Mouse (Mus musculus): ENCODE results near the gene Wfdc9. TPM values are rescaled to one million over a fixed set of nuclear protein-coding genes. Genes with fewer than 3 reads are reported as not detected.

The Wfdc9 gene
- not detected in 2 replicates for polyA plus RNA-seq (2012; ENCODE audit: insufficient read depth, insufficient read length, low replicate concordance, missing spikeins)

- TF ChIP-seq POLR2A (IDR thresholded peaks at IDR 0.05; ENCODE audit: insufficient read depth, low read depth, low read length), result no peak
- no peak for TF ChIP-seq CTCF (IDR thresholded peaks at IDR 0.05; ENCODE audit: insufficient read depth, low read depth, low read length)
- 83% methylated on average over 9 of the region's 9 CpGs for WGBS
- no peak within 1 kb of the TSS for H3K4me3 ChIP-seq (ENCODE audit: insufficient read depth, low read depth, low read length)
- no peak within 1 kb of the TSS for H3K27ac ChIP-seq (ENCODE audit: insufficient read depth, low read depth, low read length)
- H3K4me1 ChIP-seq (ENCODE audit: control insufficient read depth, insufficient read depth, low read length), result no peaks in the 10 kb centered on the region
These were observed at the start of gene Wfdc9 for GRCm38 (mm10) chr2:164656483-164656882. Gene Wfdc9 (minus strand): TSS chr2:164656583.

- TF ChIP-seq POLR2A (IDR thresholded peaks at IDR 0.05; ENCODE audit: insufficient read depth, low read depth, low read length) (no peak), CTCF (IDR thresholded peaks at IDR 0.05; ENCODE audit: insufficient read depth, low read depth, low read length) (no peak)
- no peak overlapping the region for H3K4me3 ChIP-seq (ENCODE audit: insufficient read depth, low read depth, low read length)
- H3K4me1 ChIP-seq (ENCODE audit: control insufficient read depth, insufficient read depth, low read length), result no peaks in the 10 kb centered on the region
- 92% methylated on average over 14 of the region's 14 CpGs for WGBS
- no peak overlapping the region for H3K27ac ChIP-seq (ENCODE audit: insufficient read depth, low read depth, low read length)
These were observed 49.6 kb upstream of the Wfdc9 start for GRCm38 (mm10) chr2:164705991-164706390.

GRCm38 (mm10) chr2:164705328-164705727, 48.9 kb upstream of the Wfdc9 start:
- Histone ChIP-seq H3K4me1 (ENCODE audit: control insufficient read depth, insufficient read depth, low read length) (no peaks in the 10 kb centered on the region), H3K4me3 (ENCODE audit: insufficient read depth, low read depth, low read length) (no peak overlapping the region), H3K27ac (ENCODE audit: insufficient read depth, low read depth, low read length) (no peak overlapping the region)
- 92% methylated on average over 6 of the region's 6 CpGs for WGBS
- TF ChIP-seq CTCF (IDR thresholded peaks at IDR 0.05; ENCODE audit: insufficient read depth, low read depth, low read length), result no peak
- no peak for TF ChIP-seq POLR2A (IDR thresholded peaks at IDR 0.05; ENCODE audit: insufficient read depth, low read depth, low read length)

GRCm38 (mm10) chr2:164704235-164704634, 47.9 kb upstream of the Wfdc9 start:
- WGBS, result 83% methylated on average over 5 of the region's 5 CpGs
- Histone ChIP-seq H3K27ac (ENCODE audit: insufficient read depth, low read depth, low read length) (no peak overlapping the region), H3K4me1 (ENCODE audit: control insufficient read depth, insufficient read depth, low read length) (no peaks in the 10 kb centered on the region), H3K4me3 (ENCODE audit: insufficient read depth, low read depth, low read length) (no peak overlapping the region)
- no peak for TF ChIP-seq CTCF (IDR thresholded peaks at IDR 0.05; ENCODE audit: insufficient read depth, low read depth, low read length)
- no peak for TF ChIP-seq POLR2A (IDR thresholded peaks at IDR 0.05; ENCODE audit: insufficient read depth, low read depth, low read length)

GRCm38 (mm10) chr2:164701761-164702160, 45.4 kb upstream of the Wfdc9 start:
- no peak overlapping the region for H3K4me3 ChIP-seq (ENCODE audit: insufficient read depth, low read depth, low read length)
- H3K4me1 ChIP-seq (ENCODE audit: control insufficient read depth, insufficient read depth, low read length), result no peaks in the 10 kb centered on the region
- H3K27ac ChIP-seq (ENCODE audit: insufficient read depth, low read depth, low read length), result no peak overlapping the region
- TF ChIP-seq CTCF (IDR thresholded peaks at IDR 0.05; ENCODE audit: insufficient read depth, low read depth, low read length) (no peak), POLR2A (IDR thresholded peaks at IDR 0.05; ENCODE audit: insufficient read depth, low read depth, low read length) (no peak)
- WGBS, result 71% methylated on average over 5 of the region's 5 CpGs

- H3K4me1 ChIP-seq (ENCODE audit: control insufficient read depth, insufficient read depth, low read length), result no peaks in the 10 kb centered on the region
- 82% methylated on average over 5 of the region's 5 CpGs for WGBS
These were observed 44.6 kb upstream of the Wfdc9 start for GRCm38 (mm10) chr2:164700959-164701358.

GRCm38 (mm10) chr2:164698201-164698600, 41.8 kb upstream of the Wfdc9 start, which contains the start of gene Spint4:
Gene Spint4 (plus strand): TSS chr2:164698501.
- Histone ChIP-seq H3K4me3 (ENCODE audit: insufficient read depth, low read depth, low read length) (no peak within 1 kb of the TSS), H3K27ac (ENCODE audit: insufficient read depth, low read depth, low read length) (no peak within 1 kb of the TSS), H3K4me1 (ENCODE audit: control insufficient read depth, insufficient read depth, low read length) (no peaks in the 10 kb centered on the region)
- no peak for TF ChIP-seq CTCF (IDR thresholded peaks at IDR 0.05; ENCODE audit: insufficient read depth, low read depth, low read length)
- no peak for TF ChIP-seq POLR2A (IDR thresholded peaks at IDR 0.05; ENCODE audit: insufficient read depth, low read depth, low read length)
- WGBS, result 69% methylated on average over 4 of the region's 4 CpGs

More at GRCm38 (mm10) chr2:164700959-164701358, 44.6 kb upstream of the Wfdc9 start:
- no peak overlapping the region for H3K27ac ChIP-seq (ENCODE audit: insufficient read depth, low read depth, low read length)
- no peak for TF ChIP-seq CTCF (IDR thresholded peaks at IDR 0.05; ENCODE audit: insufficient read depth, low read depth, low read length)
- no peak for TF ChIP-seq POLR2A (IDR thresholded peaks at IDR 0.05; ENCODE audit: insufficient read depth, low read depth, low read length)
- no peak overlapping the region for H3K4me3 ChIP-seq (ENCODE audit: insufficient read depth, low read depth, low read length)

GRCm38 (mm10) chr2:164684807-164685206, 28.4 kb upstream of the Wfdc9 start, which contains the start of gene Wfdc13:
Gene Wfdc13 (plus strand): TSS chr2:164685107.
- TF ChIP-seq POLR2A (IDR thresholded peaks at IDR 0.05; ENCODE audit: insufficient read depth, low read depth, low read length) (no peak), CTCF (IDR thresholded peaks at IDR 0.05; ENCODE audit: insufficient read depth, low read depth, low read length) (no peak)
- H3K27ac ChIP-seq (ENCODE audit: insufficient read depth, low read depth, low read length), result no peak within 1 kb of the TSS
- H3K4me1 ChIP-seq (ENCODE audit: control insufficient read depth, insufficient read depth, low read length), result no peaks in the 10 kb centered on the region
- H3K4me3 ChIP-seq (ENCODE audit: insufficient read depth, low read depth, low read length), result no peak within 1 kb of the TSS
- 79% methylated on average over 3 of the region's 3 CpGs for WGBS

- Histone ChIP-seq H3K4me1 (ENCODE audit: control insufficient read depth, insufficient read depth, low read length) (peaks cover 5% of the 10 kb centered on the region; the same call in 1 of the 2 replicates), H3K4me3 (ENCODE audit: insufficient read depth, low read depth, low read length) (no peak overlapping the region), H3K27ac (ENCODE audit: insufficient read depth, low read depth, low read length) (no peak overlapping the region)
- TF ChIP-seq POLR2A (IDR thresholded peaks at IDR 0.05; ENCODE audit: insufficient read depth, low read depth, low read length) (no peak), CTCF (IDR thresholded peaks at IDR 0.05; ENCODE audit: insufficient read depth, low read depth, low read length) (no peak)
- 81% methylated on average over 3 of the region's 3 CpGs for WGBS
These were observed 23.5 kb upstream of the Wfdc9 start for GRCm38 (mm10) chr2:164679906-164680305.

Measured in olfactory bulb, adult 2 months (tissue).